Mouse (Mus musculus) embryonic facial prominence, embryonic 11.5 days (tissue): ENCODE results near the gene Gipr. TPM values are rescaled to one million over a fixed set of nuclear protein-coding genes. Genes with fewer than 3 reads are reported as not detected.

Experiments
- ATAC-seq: fragments of 200-750 bp; cut with Nextera tagmentation; replicated peaks from 2 replicates; pipeline ENCODE4 v1.8.0; 2017; ENCODE audit warnings: low read depth; ENCODE audit not compliant: insufficient number of reproducible peaks, low FRiP score, low TSS enrichment
- DNase-seq: peaks from one replicate; pipeline ENCODE4 v3.0.0-alpha.2; 2015; ENCODE audit warnings: low spot score
- H3K27ac ChIP-seq: fragments of 300-500 bp; sonication (generic); replicated peaks from 2 replicates; pipeline ENCODE4 v1.5.1; 2014; ENCODE audit warnings: mild to moderate bottlenecking, low read depth, low read length, control low read depth
- H3K27me3 ChIP-seq: fragments of 300-500 bp; sonication (generic); 2 replicates; pipeline ENCODE4 v1.6.1; 2014; ENCODE audit warnings: mild to moderate bottlenecking, low read length, moderate library complexity, mixed read lengths; ENCODE audit not compliant: control insufficient read depth, insufficient read depth
- H3K36me3 ChIP-seq: fragments of 300-500 bp; sonication (generic); replicated peaks from 2 replicates; pipeline ENCODE4 v1.6.1; 2014; ENCODE audit warnings: low read depth, mild to moderate bottlenecking, low read length, moderate library complexity, mixed read lengths; ENCODE audit not compliant: control insufficient read depth, insufficient read depth
- H3K4me1 ChIP-seq: fragments of 300-500 bp; sonication (generic); 2 replicates; pipeline ENCODE4 v1.6.1; 2014; ENCODE audit warnings: low read length, mixed read lengths; ENCODE audit not compliant: control insufficient read depth, insufficient read depth
- H3K4me2 ChIP-seq: fragments of 300-500 bp; sonication (generic); 2 replicates; pipeline ENCODE4 v1.6.1; 2014; ENCODE audit warnings: low read depth, mild to moderate bottlenecking, control low read depth, low read length, moderate library complexity
- H3K4me3 ChIP-seq: fragments of 300-500 bp; sonication (generic); 2 replicates; pipeline ENCODE4 v1.5.1; 2014; ENCODE audit warnings: low read depth, low read length, control low read depth
- H3K9ac ChIP-seq: fragments of 300-500 bp; sonication (generic); replicated peaks from 2 replicates; pipeline ENCODE4 v1.6.1; 2014; ENCODE audit warnings: mild to moderate bottlenecking, control low read depth, low read length
- H3K9me3 ChIP-seq: fragments of 300-500 bp; sonication (generic); replicated peaks from 2 replicates; pipeline ENCODE4 v1.6.1; 2016; ENCODE audit warnings: mild to moderate bottlenecking, low read length, inconsistent platforms, mixed read lengths; ENCODE audit not compliant: control insufficient read depth
- WGBS: fragments of 180-500 bp; shearing (Covaris S2); extraction: QIAGEN DNeasy Blood & Tissue Kit; methylation state at CpG from one replicate; pipeline ENCODE4 v1.1.7; 2014; 5-methylcytosine and 5-hydroxymethylcytosine counted together
- polyA plus RNA-seq: library from polyadenylated mRNA; unstranded; fragments of >200 nt; fragmentation: Nextera tagmentation; extraction: Ambion mirVana; gene quantifications from 2 replicates; pipeline ENCODE4 v1.2.1, GENCODE M21; 2014

Gene Gipr
- polyA plus RNA-seq, 1 experiment from 2014 or later, result 0.77 TPM

GRCm38 (mm10) chr7:19164189-19164588, 1.7 kb downstream of the Gipr start:
- Histone ChIP-seq H3K9me3 (no peaks in the 10 kb centered on the region), H3K9ac (no peak overlapping the region), H3K27ac (no peak overlapping the region), H3K4me2 (peak overlapping the region; percentile 17; the same call in 1 of the 2 replicates), H3K36me3 (no peaks in the 10 kb centered on the region), H3K27me3 (peaks cover 19% of the 10 kb centered on the region), H3K4me1 (peaks cover 2% of the 10 kb centered on the region), H3K4me3 (no peak overlapping the region)
- ATAC-seq, result peak; percentile 37; the same call in 1 of the 2 replicates
- WGBS, result 0% methylated on average over 6 of the region's 6 CpGs
- peak; percentile 65 for DNase-seq

- H3K27ac ChIP-seq, result no peak overlapping the region
- H3K9ac ChIP-seq, result no peak overlapping the region
- no peak overlapping the region; the same call in 1 of the 2 replicates for H3K4me2 ChIP-seq
- H3K4me3 ChIP-seq, result no peak overlapping the region
- no peaks in the 10 kb centered on the region for H3K9me3 ChIP-seq
- peaks cover 19% of the 10 kb centered on the region for H3K27me3 ChIP-seq
- ATAC-seq (no peak), DNase-seq (no peak)
- 34% methylated on average over 12 of the region's 12 CpGs for WGBS
- H3K36me3 ChIP-seq, result no peaks in the 10 kb centered on the region
- H3K4me1 ChIP-seq, result peaks cover 2% of the 10 kb centered on the region
Observed at GRCm38 (mm10) chr7:19163752-19164151, 2.2 kb downstream of the Gipr start.

- 83% methylated on average over 7 of the region's 7 CpGs for WGBS
- peaks cover 19% of the 10 kb centered on the region for H3K27me3 ChIP-seq
Observed at GRCm38 (mm10) chr7:19162928-19163327, 3.0 kb downstream of the Gipr start.

GRCm38 (mm10) chr7:19160115-19160514, 5.8 kb downstream of the Gipr start:
- Histone ChIP-seq H3K27ac (no peak overlapping the region), H3K9me3 (no peaks in the 10 kb centered on the region), H3K4me3 (peak overlapping the region; percentile 27), H3K36me3 (no peaks in the 10 kb centered on the region), H3K4me2 (peak overlapping the region; percentile 67), H3K4me1 (peaks cover 2% of the 10 kb centered on the region), H3K9ac (0 out of 2 replicates have a peak overlapping the region, but pooled peaks have one; percentile 4), H3K27me3 (peaks cover 19% of the 10 kb centered on the region)
- ATAC-seq (0 out of 2 replicates have a peak, but pooled peaks have one; percentile 1), DNase-seq (peak; percentile 63)
- WGBS, result 3% methylated on average over 17 of the region's 20 CpGs

More at GRCm38 (mm10) chr7:19162928-19163327, 3.0 kb downstream of the Gipr start:
- ATAC-seq (no peak), DNase-seq (no peak)
- Histone ChIP-seq H3K36me3 (no peaks in the 10 kb centered on the region), H3K4me2 (no peak overlapping the region), H3K9me3 (no peaks in the 10 kb centered on the region), H3K4me1 (peaks cover 2% of the 10 kb centered on the region), H3K9ac (no peak overlapping the region), H3K4me3 (no peak overlapping the region), H3K27ac (no peak overlapping the region)

GRCm38 (mm10) chr7:19159411-19159810, 6.5 kb downstream of the Gipr start:
- Histone ChIP-seq H3K9me3 (no peaks in the 10 kb centered on the region), H3K36me3 (no peaks in the 10 kb centered on the region), H3K27me3 (peaks cover 12% of the 10 kb centered on the region), H3K4me1 (peaks cover 2% of the 10 kb centered on the region), H3K4me2 (no peak overlapping the region), H3K4me3 (no peak overlapping the region; the same call in 1 of the 2 replicates), H3K9ac (0 out of 2 replicates have a peak overlapping the region, but pooled peaks have one; percentile 9), H3K27ac (no peak overlapping the region)
- WGBS, result 13% methylated on average over 18 of the region's 18 CpGs
- ATAC-seq (no peak), DNase-seq (no peak)

- Histone ChIP-seq H3K27me3 (peaks cover 9% of the 10 kb centered on the region), H3K4me1 (peaks cover 2% of the 10 kb centered on the region), H3K4me3 (no peak overlapping the region), H3K4me2 (no peak overlapping the region; the same call in 1 of the 2 replicates), H3K36me3 (peaks cover 3% of the 10 kb centered on the region; the same call in 1 of the 2 replicates), H3K27ac (no peak overlapping the region), H3K9ac (no peak overlapping the region), H3K9me3 (no peaks in the 10 kb centered on the region)
- WGBS, result 69% methylated on average over 11 of the region's 11 CpGs
- no peak for DNase-seq
- ATAC-seq, result no peak
Observed at GRCm38 (mm10) chr7:19158601-19159000, 7.3 kb downstream of the Gipr start.

- Histone ChIP-seq H3K4me2 (peak overlapping the region; percentile 16; the same call in 1 of the 2 replicates), H3K4me3 (no peak overlapping the region), H3K9me3 (no peaks in the 10 kb centered on the region), H3K36me3 (peaks cover 7% of the 10 kb centered on the region), H3K27me3 (peaks cover 8% of the 10 kb centered on the region), H3K4me1 (peaks cover 2% of the 10 kb centered on the region), H3K27ac (no peak overlapping the region), H3K9ac (no peak overlapping the region)
- WGBS, result 5% methylated on average over 30 of the region's 30 CpGs
- peak; percentile 53 for ATAC-seq
- peak; percentile 86 for DNase-seq
Observed at GRCm38 (mm10) chr7:19157160-19157800, 8.6 kb downstream of the Gipr start.

- Histone ChIP-seq H3K4me3 (no peak overlapping the region), H3K36me3 (peaks cover 7% of the 10 kb centered on the region)
- ATAC-seq, result no peak
Observed at GRCm38 (mm10) chr7:19155825-19156475, 10.0 kb downstream of the Gipr start.

More at GRCm38 (mm10) chr7:19155825-19156475, 10.0 kb downstream of the Gipr start:
- no peak for DNase-seq
- Histone ChIP-seq H3K9ac (no peak overlapping the region), H3K4me1 (peaks cover 2% of the 10 kb centered on the region), H3K9me3 (no peaks in the 10 kb centered on the region), H3K4me2 (no peak overlapping the region), H3K27ac (no peak overlapping the region), H3K27me3 (peaks cover 8% of the 10 kb centered on the region)
- WGBS, result 59% methylated on average over 13 of the region's 13 CpGs
